Mouse (Mus musculus) gastrocnemius, adult 8-10 months (tissue): ENCODE results near the gene Ccna1. TPM values are rescaled to one million over a fixed set of nuclear protein-coding genes. Genes with fewer than 3 reads are reported as not detected.

ENCODE experiments used
- DNase-seq, 2 experiments: peaks; one replicate each; pipeline ENCODE4 v3.0.0; 2022; ENCODE audit warnings: low spot score in 2 of 2
- total RNA-seq, 4 experiments: library from RNA; stranded (reverse); gene quantifications; 2 replicates each; pipeline ENCODE4 v1.2.4; 2022

Ccna1 gene
- total RNA-seq = not detected

GRCm38 (mm10) chr3:55055038-55055746 is at the start of gene Ccna1:
Gene Ccna1 (minus strand): TSS chr3:55055501.
- DNase-seq = peak in 1 of 2 experiments; percentile 5

GRCm38 (mm10) chr3:55101092-55101491 is 45.8 kb upstream of the Ccna1 start:
- DNase-seq = no peak

- DNase-seq = no peak
Observed at GRCm38 (mm10) chr3:55098990-55099389, 43.7 kb upstream of the Ccna1 start.

GRCm38 (mm10) chr3:55098014-55098413 is 42.7 kb upstream of the Ccna1 start:
- no peak for DNase-seq

- DNase-seq = peak; percentile 30 to 31
Observed at GRCm38 (mm10) chr3:55097186-55097585, 41.9 kb upstream of the Ccna1 start.

- no peak for DNase-seq
Observed at GRCm38 (mm10) chr3:55096655-55097005, 41.3 kb upstream of the Ccna1 start.

- no peak for DNase-seq
Observed at GRCm38 (mm10) chr3:55095968-55096654, 40.8 kb upstream of the Ccna1 start.

GRCm38 (mm10) chr3:55093161-55093560 is 37.9 kb upstream of the Ccna1 start:
- no peak for DNase-seq

- no peak for DNase-seq
Observed at GRCm38 (mm10) chr3:55089291-55089690, 34.0 kb upstream of the Ccna1 start.

- no peak for DNase-seq
Observed at GRCm38 (mm10) chr3:55088843-55089242, 33.5 kb upstream of the Ccna1 start.

- DNase-seq = no peak
Observed at GRCm38 (mm10) chr3:55088359-55088758, 33.1 kb upstream of the Ccna1 start.

GRCm38 (mm10) chr3:55087360-55087759 is 32.1 kb upstream of the Ccna1 start:
- no peak for DNase-seq

GRCm38 (mm10) chr3:55086948-55087347 is 31.6 kb upstream of the Ccna1 start:
- no peak for DNase-seq

GRCm38 (mm10) chr3:55085716-55086115 is 30.4 kb upstream of the Ccna1 start:
- DNase-seq = no peak

GRCm38 (mm10) chr3:55084781-55085180 is 29.5 kb upstream of the Ccna1 start:
- DNase-seq = no peak

GRCm38 (mm10) chr3:55080055-55080454 is 24.8 kb upstream of the Ccna1 start:
- DNase-seq = peak; percentile 42 to 54

- no peak for DNase-seq
Observed at GRCm38 (mm10) chr3:55079619-55080018, 24.3 kb upstream of the Ccna1 start.

- DNase-seq = no peak
Observed at GRCm38 (mm10) chr3:55078233-55078632, 22.9 kb upstream of the Ccna1 start.

GRCm38 (mm10) chr3:55075294-55075648 is 20.0 kb upstream of the Ccna1 start:
- DNase-seq = no peak

- no peak for DNase-seq
Observed at GRCm38 (mm10) chr3:55074576-55075293, 19.4 kb upstream of the Ccna1 start.

- DNase-seq = no peak
Observed at GRCm38 (mm10) chr3:55067791-55068434, 12.6 kb upstream of the Ccna1 start.

- no peak for DNase-seq
Observed at GRCm38 (mm10) chr3:55066666-55067023, 11.3 kb upstream of the Ccna1 start.
